Mouse (Mus musculus) thymus, postnatal 4 days (tissue): Measurements from ENCODE around the gene Phgr1.

Experiments used
- DNase-seq: peaks from one replicate; pipeline ENCODE4 v3.0.0; 2021

The Phgr1 gene

GRCm38 (mm10) chr2:118824396-118824795, 51.8 kb downstream of the Phgr1 start:
- DNase-seq = no peak
